Mouse (Mus musculus): ENCODE measurements around the gene Gm13090. TPM values are rescaled to one million over a fixed set of nuclear protein-coding genes. Genes with fewer than 3 reads are reported as not detected.
A peak's percentile ranks its signal among the peaks of the same experiment; 100 is the strongest.

Gene Gm13090
- total RNA-seq, 1 experiment from 2014 or later, result not detected

- no peak for ATAC-seq (replicated peaks in 1 of 2; ENCODE audit: insufficient read depth in 1 of 2, low FRiP score in 2 of 2, low TSS enrichment in 1 of 2, low read depth in 1 of 2, poor library complexity in 2 of 2, severe bottlenecking in 2 of 2)
Measured at GRCm38 (mm10) chr4:151087358-151087757, 2.0 kb upstream of the Gm13090 start.

DNA sequence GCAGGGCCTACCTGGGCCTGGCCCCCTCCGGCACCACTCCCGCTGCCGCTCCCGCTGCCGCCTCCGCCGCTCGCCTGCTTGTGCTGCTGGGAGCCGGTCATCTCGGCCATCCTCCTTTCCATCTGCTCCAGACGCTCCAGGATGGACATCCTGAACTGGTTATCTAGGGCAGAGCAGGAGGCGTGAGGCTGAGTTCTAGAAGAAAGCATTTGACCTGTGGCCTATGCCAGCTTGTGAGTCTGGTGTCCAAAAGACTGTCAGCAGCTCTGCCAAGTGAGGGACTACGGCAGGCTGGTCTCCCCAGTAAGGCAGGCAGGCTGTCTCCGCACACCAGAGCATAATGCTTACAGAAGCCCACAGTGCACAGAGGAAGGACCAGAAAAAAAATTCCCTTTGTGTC lies 551 bp upstream of the Gm13090 start:
- no peak for ATAC-seq (replicated peaks in 1 of 2; ENCODE audit: insufficient read depth in 1 of 2, low FRiP score in 2 of 2, low TSS enrichment in 1 of 2, low read depth in 1 of 2, poor library complexity in 2 of 2, severe bottlenecking in 2 of 2)

DNA sequence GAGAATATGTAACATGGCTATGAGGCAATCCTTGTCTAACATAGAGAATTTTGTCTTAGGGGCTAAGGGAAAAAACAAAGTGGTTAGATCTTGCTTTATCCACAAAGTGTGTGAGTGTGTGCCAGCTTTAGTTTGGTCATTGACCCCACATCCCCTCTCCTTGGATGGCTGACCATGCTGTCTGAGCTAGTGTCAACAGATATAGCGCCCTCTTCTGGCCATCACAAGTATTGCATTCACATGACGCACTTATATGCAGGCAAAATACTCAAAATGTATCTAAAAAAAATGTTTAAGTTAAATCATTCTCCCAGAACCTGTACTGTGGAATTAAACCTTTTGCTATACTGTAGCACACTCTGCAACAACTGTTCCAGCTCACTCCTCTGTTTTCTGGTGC lies 5.8 kb downstream of the Gm13090 start:
- ATAC-seq (replicated peaks in 1 of 2; ENCODE audit: insufficient read depth in 1 of 2, low FRiP score in 2 of 2, low TSS enrichment in 1 of 2, low read depth in 1 of 2, poor library complexity in 2 of 2, severe bottlenecking in 2 of 2), result no peak

DNA sequence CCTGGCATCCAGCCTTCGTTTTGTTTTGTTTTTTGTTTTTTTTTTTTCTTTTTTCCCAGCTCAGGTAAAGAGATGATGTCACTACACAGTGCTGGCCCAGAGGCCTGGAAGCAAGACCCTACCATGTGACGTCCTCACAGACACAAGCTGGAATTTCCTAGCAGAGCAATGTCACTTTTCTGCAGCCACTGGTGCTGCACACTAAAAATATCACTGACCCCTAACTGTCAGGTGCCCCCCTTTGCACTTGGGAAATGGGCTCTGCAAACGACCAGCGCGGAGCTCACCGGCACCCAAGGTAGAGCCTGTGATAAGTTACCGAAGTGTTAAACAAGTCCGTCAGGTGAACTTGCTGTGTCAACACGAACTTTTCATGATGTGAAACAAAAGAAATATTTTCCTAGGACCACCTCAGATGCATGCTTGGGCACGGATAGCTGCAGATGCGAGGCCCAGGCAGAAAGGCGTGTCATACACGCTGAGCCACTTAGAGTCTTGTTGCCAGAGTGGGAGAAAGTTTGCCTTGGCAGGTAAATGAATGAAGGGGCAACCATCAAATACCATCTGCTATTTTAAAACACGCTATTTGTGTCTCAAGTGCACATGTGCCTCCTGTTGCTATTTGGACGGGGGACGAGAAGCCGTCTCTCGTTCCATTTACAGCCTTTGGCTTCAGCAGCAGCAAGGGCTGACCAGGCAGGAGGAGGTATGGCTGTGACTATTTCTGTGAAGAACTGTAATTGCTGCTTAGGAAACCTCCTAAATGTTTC lies 7.1 kb downstream of the Gm13090 start:
- no peak for ATAC-seq (replicated peaks in 1 of 2; ENCODE audit: insufficient read depth in 1 of 2, low FRiP score in 2 of 2, low TSS enrichment in 1 of 2, low read depth in 1 of 2, poor library complexity in 2 of 2, severe bottlenecking in 2 of 2)

DNA sequence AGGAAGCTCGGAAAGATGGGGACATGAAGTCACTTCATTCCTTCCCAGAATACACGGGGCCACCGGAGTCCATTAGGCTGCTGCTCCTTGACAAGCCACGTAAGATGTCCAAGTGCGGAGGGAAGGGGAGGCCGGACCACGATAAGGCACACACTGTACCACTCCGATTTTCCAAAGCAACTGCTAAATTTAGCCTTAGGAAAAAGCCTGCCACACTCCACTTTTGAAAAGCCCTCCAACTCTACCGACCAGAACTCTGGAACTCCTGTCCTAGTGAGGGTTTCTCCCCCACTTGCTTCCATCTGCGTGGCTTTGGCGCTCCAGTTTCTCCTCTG lies 7.7 kb downstream of the Gm13090 start:
- ATAC-seq (replicated peaks in 1 of 2; ENCODE audit: insufficient read depth in 1 of 2, low FRiP score in 2 of 2, low TSS enrichment in 1 of 2, low read depth in 1 of 2, poor library complexity in 2 of 2, severe bottlenecking in 2 of 2), result no peak

- no peak for ATAC-seq (replicated peaks in 1 of 2; ENCODE audit: insufficient read depth in 1 of 2, low FRiP score in 2 of 2, low TSS enrichment in 1 of 2, low read depth in 1 of 2, poor library complexity in 2 of 2, severe bottlenecking in 2 of 2)
Measured at GRCm38 (mm10) chr4:151103646-151104045, 14.3 kb downstream of the Gm13090 start.

GRCm38 (mm10) chr4:151104147-151104546 lies 14.8 kb downstream of the Gm13090 start:
- ATAC-seq (replicated peaks in 1 of 2; ENCODE audit: insufficient read depth in 1 of 2, low FRiP score in 2 of 2, low TSS enrichment in 1 of 2, low read depth in 1 of 2, poor library complexity in 2 of 2, severe bottlenecking in 2 of 2), result no peak

DNA sequence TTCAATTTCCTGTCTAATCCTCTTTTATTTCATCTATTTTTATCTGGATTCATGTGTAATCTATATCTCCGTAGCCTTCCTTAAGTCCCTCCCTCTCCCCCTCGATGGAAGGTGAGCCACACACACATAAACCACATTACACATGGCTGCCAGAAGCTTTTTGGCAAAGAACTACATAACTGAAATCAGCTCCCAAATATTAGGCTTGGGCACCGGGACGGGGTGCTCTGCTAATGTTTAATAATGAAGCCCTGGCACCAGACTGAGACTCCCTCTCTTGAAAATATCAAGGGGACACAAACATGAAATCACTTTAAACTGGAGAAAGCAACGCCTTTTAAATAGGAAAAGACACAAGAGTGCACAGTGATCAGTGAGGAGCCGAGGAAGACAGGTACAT lies 16.5 kb downstream of the Gm13090 start:
- ATAC-seq (replicated peaks in 1 of 2; ENCODE audit: insufficient read depth in 1 of 2, low FRiP score in 2 of 2, low TSS enrichment in 1 of 2, low read depth in 1 of 2, poor library complexity in 2 of 2, severe bottlenecking in 2 of 2), result no peak

GRCm38 (mm10) chr4:151106468-151106867 lies 17.1 kb downstream of the Gm13090 start:
- ATAC-seq (replicated peaks in 1 of 2; ENCODE audit: insufficient read depth in 1 of 2, low FRiP score in 2 of 2, low TSS enrichment in 1 of 2, low read depth in 1 of 2, poor library complexity in 2 of 2, severe bottlenecking in 2 of 2), result no peak

GRCm38 (mm10) chr4:151107131-151108001 lies 18.0 kb downstream of the Gm13090 start:
- no peak for ATAC-seq (replicated peaks in 1 of 2; ENCODE audit: insufficient read depth in 1 of 2, low FRiP score in 2 of 2, low TSS enrichment in 1 of 2, low read depth in 1 of 2, poor library complexity in 2 of 2, severe bottlenecking in 2 of 2)

DNA sequence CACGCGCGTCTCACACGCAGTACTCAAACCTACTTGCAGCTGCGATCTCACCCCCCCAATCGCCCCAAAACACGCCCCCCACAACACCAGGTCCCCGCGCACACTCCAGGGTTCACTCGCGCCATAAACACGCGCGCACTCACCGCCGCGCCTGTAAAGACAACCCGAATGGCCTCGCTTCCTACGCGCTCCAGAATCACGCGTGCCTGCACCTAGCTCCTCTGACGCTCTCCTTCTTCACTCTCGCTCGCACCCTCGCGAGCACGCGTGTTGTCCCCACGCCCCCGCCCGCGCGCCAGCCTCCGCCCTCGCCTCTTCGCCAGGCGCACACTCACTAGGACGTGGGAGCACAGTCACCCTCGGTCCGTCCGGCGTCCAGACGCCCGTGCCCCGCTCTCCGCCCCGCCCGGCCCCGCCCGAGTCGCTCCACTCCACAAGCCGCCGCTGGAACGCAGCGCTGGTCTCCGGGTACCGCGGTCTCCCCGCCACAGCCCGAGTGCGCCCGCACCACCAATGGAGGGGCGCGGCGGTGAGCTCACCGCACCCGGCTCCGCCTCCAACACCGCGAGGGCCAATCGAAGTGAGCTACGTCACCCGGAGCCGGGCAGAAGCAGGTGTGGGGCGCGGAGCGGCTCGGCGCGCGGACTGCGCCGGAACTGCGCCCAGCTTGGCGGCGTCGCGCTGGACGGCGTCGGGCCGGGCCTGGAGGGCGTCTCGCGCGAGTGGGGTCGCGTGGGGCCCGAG lies 18.8 kb downstream of the Gm13090 start:
- ATAC-seq (replicated peaks in 1 of 2; ENCODE audit: insufficient read depth in 1 of 2, low FRiP score in 2 of 2, low TSS enrichment in 1 of 2, low read depth in 1 of 2, poor library complexity in 2 of 2, severe bottlenecking in 2 of 2), result peak; percentile 94 to 95

DNA sequence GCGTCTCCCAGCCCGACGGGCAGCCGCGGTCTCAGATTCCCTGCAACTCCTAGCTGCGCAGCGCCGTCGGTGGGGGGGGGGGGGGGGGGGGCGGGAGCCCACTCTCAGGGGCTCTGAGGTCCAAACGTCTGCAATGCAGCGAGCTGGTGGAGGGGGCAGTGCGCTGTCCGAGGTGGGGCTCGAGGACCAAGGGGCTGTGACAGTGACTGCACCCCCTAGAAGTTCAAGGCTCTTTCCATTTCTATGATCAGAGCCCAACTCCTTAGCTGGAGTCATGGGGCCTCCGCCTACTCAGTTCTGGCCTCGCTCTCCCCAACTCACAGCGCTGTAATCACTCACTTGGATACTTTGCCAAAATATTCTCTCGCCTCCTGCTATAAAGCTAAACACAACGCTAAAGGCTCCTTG lies 19.5 kb downstream of the Gm13090 start:
- ATAC-seq (replicated peaks in 1 of 2; ENCODE audit: insufficient read depth in 1 of 2, low FRiP score in 2 of 2, low TSS enrichment in 1 of 2, low read depth in 1 of 2, poor library complexity in 2 of 2, severe bottlenecking in 2 of 2), result no peak

- ATAC-seq (replicated peaks in 1 of 2; ENCODE audit: insufficient read depth in 1 of 2, low FRiP score in 2 of 2, low TSS enrichment in 1 of 2, low read depth in 1 of 2, poor library complexity in 2 of 2, severe bottlenecking in 2 of 2), result no peak
Measured at GRCm38 (mm10) chr4:151111226-151111625, 21.9 kb downstream of the Gm13090 start.

GRCm38 (mm10) chr4:151114574-151114973 lies 25.2 kb downstream of the Gm13090 start:
- no peak for ATAC-seq (replicated peaks in 1 of 2; ENCODE audit: insufficient read depth in 1 of 2, low FRiP score in 2 of 2, low TSS enrichment in 1 of 2, low read depth in 1 of 2, poor library complexity in 2 of 2, severe bottlenecking in 2 of 2)

DNA sequence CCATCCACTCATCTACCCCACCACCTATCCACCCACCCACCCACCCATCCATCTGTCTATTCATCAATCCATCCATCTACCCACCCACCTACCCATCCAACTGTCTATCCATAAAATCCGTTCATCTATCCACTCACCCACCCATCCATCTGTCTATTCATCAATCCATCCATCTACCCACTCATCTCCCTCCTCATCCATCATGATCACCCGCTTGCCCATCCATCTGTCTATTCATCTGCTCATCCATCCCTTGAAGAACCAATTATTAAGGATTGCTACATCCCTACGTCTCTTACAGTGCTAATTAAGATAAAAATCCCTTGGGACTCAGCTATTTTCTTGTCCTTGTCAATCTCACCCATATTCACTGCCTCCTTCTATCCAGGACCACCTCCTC lies 29.5 kb downstream of the Gm13090 start:
- no peak for ATAC-seq (replicated peaks in 1 of 2; ENCODE audit: insufficient read depth in 1 of 2, low FRiP score in 2 of 2, low TSS enrichment in 1 of 2, low read depth in 1 of 2, poor library complexity in 2 of 2, severe bottlenecking in 2 of 2)

DNA sequence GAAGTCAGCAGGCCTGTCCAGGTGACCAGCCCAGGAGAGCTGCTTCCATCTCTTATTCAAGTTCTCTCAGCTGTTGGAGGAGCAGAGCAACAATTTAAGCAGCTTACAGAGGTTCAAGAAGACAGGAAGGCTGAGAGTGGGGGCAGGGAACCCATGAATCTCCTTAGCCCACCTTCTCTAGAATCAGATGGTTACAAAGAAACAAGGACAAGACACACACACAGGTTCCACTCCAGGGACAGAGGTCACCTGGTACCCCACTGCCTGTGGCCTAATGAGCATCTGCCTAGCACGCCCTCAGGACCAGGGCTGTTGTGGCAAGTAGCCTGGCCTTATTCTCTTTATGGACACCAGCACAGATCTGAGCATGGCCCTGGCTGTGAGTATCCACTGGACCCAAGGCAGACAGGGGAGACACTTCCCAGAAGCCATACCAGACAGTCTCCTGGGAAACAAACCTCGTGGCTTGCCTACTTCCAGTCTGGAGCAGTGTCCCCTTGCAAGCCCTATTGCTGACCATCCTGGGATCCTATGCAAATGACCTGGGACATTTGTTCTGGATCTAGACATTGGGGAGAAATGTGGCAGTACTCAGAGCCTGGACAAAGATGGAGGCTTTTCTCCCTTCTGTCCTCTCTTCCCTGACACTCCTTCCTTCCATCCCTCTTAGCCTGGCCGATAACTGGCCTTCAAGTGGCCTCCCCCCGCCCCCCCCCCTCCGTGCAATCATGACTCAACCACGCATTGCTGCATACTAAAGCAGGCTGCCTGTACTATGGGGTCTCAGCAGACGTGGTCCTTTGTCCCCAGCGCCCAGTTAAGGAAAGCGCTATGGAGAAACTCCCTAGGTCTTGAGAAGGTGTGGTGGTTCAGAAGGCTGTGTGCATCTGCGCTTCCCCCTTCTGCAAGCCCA lies 38.5 kb downstream of the Gm13090 start:
- no peak for ATAC-seq (replicated peaks in 1 of 2; ENCODE audit: insufficient read depth in 1 of 2, low FRiP score in 2 of 2, low TSS enrichment in 1 of 2, low read depth in 1 of 2, poor library complexity in 2 of 2, severe bottlenecking in 2 of 2)
